Mouse (Mus musculus): ENCODE measurements around the gene Prkacb.
"Not testable (repeated sequence)": the region's sequence is repeated elsewhere in the genome, so short reads cannot be mapped to it uniquely, and the experiment has no call there.

The Prkacb gene

GRCm38 (mm10) chr3:146778913-146779312, 33.9 kb downstream of the Prkacb start:
- DNase-seq (ENCODE audit: low read depth, low spot score): no peak

- no peak for DNase-seq (ENCODE audit: low read depth, low spot score)
Measured at GRCm38 (mm10) chr3:146778451-146778850, 34.3 kb downstream of the Prkacb start.

- no peak for DNase-seq (ENCODE audit: low read depth, low spot score)
Measured at GRCm38 (mm10) chr3:146776711-146777110, 36.1 kb downstream of the Prkacb start.

- DNase-seq (ENCODE audit: low read depth, low spot score): no peak
Measured at GRCm38 (mm10) chr3:146770853-146771252, 41.9 kb downstream of the Prkacb start.

- peak; percentile 27 for DNase-seq (ENCODE audit: low read depth, low spot score)
Measured at GRCm38 (mm10) chr3:146769940-146770659, 42.7 kb downstream of the Prkacb start.

- DNase-seq (ENCODE audit: low read depth, low spot score): no peak
Measured at GRCm38 (mm10) chr3:146769569-146769939, 43.2 kb downstream of the Prkacb start.

GRCm38 (mm10) chr3:146768921-146769320, 43.9 kb downstream of the Prkacb start:
- peak; percentile 25 for DNase-seq (ENCODE audit: low read depth, low spot score)

- no peak for DNase-seq (ENCODE audit: low read depth, low spot score)
Measured at GRCm38 (mm10) chr3:146768360-146768759, 44.4 kb downstream of the Prkacb start.

GRCm38 (mm10) chr3:146766701-146767181, 46.0 kb downstream of the Prkacb start:
- DNase-seq (ENCODE audit: low read depth, low spot score): no peak

GRCm38 (mm10) chr3:146766071-146766605, 46.7 kb downstream of the Prkacb start:
- DNase-seq (ENCODE audit: low read depth, low spot score): peak; percentile 27

GRCm38 (mm10) chr3:146764871-146765529, 47.8 kb downstream of the Prkacb start:
- DNase-seq (ENCODE audit: low read depth, low spot score): no peak

GRCm38 (mm10) chr3:146763054-146763453, 49.7 kb downstream of the Prkacb start:
- not testable (repeated sequence) for DNase-seq (ENCODE audit: low read depth, low spot score)

- DNase-seq (ENCODE audit: low read depth, low spot score): no peak
Measured at GRCm38 (mm10) chr3:146761276-146761675, 51.5 kb downstream of the Prkacb start.

- DNase-seq (ENCODE audit: low read depth, low spot score): no peak
Measured at GRCm38 (mm10) chr3:146757970-146758960, 54.5 kb downstream of the Prkacb start.

GRCm38 (mm10) chr3:146754270-146754669, 58.5 kb downstream of the Prkacb start:
- DNase-seq (ENCODE audit: low read depth, low spot score): no peak

- DNase-seq (ENCODE audit: low read depth, low spot score): no peak
Measured at GRCm38 (mm10) chr3:146741564-146742202, 71.1 kb downstream of the Prkacb start.

- DNase-seq (ENCODE audit: low read depth, low spot score): no peak
Measured at GRCm38 (mm10) chr3:146741158-146741557, 71.6 kb downstream of the Prkacb start.

GRCm38 (mm10) chr3:146736186-146736585, 76.6 kb downstream of the Prkacb start:
- not testable (repeated sequence) for DNase-seq (ENCODE audit: low read depth, low spot score)

- DNase-seq (ENCODE audit: low read depth, low spot score): no peak
Measured at GRCm38 (mm10) chr3:146735657-146736056, 77.1 kb downstream of the Prkacb start.

- DNase-seq (ENCODE audit: low read depth, low spot score): no peak
Measured at GRCm38 (mm10) chr3:146734907-146735629, 77.7 kb downstream of the Prkacb start.

Data from ES-CJ7 (cell line).